In genomic region chr12:112169240-112169639, GRCm38 (mm10) we compare ENCODE assay signal across 10 mouse cellular contexts. TPM values are rescaled to one million over a fixed set of nuclear protein-coding genes. Genes with fewer than 3 reads are reported as not detected.
DNase-seq lines count a peak whose midpoint lies in the region; ATAC-seq lines count a peak whose summit lies in the region.
"Had no signal": no experiment of that assay in that cellular context is flagged by ENCODE, and none has a peak within 500 bp of the region (broad histone marks: within the 10 kb centered on the region; RNA-seq: fewer than 3 reads in every experiment).

No protein-coding gene starts in this region.

- WGBS in hindbrain, embryonic 13.5 days: 61% methylated on average over 5 of the region's 5 CpGs
- WGBS in hindbrain, embryonic 14.5 days: 61% methylated on average over 5 of the region's 5 CpGs
- whole genome bisulfite sequencing in heart, embryonic 16.5 days: 50% methylated on average over 5 of the region's 5 CpGs
- 47% methylated on average over 5 of the region's 5 CpGs for WGBS in lung, embryonic 15.5 days

- H3K4me1 ChIP-seq in hindbrain, embryonic 13.5 days (replicated peaks): peaks cover 72% of the 10 kb centered on the region
- H3K4me1 ChIP-seq in hindbrain, embryonic 14.5 days (replicated peaks; ENCODE audit: control insufficient read depth, insufficient read depth, low read length): peaks cover 28% of the 10 kb centered on the region
- peaks cover 17% of the 10 kb centered on the region for H3K4me1 ChIP-seq in heart, embryonic 16.5 days (ENCODE audit: control insufficient read depth, insufficient read depth, low read length)
- H3K4me1 ChIP-seq in lung, embryonic 15.5 days: peaks cover 6% of the 10 kb centered on the region

- 0 out of 2 replicates have a peak overlapping the region, but pooled peaks have one; percentile 8 for H3K9ac ChIP-seq in hindbrain, embryonic 13.5 days
- no peak overlapping the region for H3K9ac ChIP-seq in hindbrain, embryonic 14.5 days
- no peak overlapping the region for H3K9ac ChIP-seq in heart, embryonic 16.5 days (ENCODE audit: low read length)
- no peak overlapping the region for H3K9ac ChIP-seq in lung, embryonic 15.5 days

- H3K4me2 ChIP-seq in hindbrain, embryonic 13.5 days: no peak overlapping the region
- no peak overlapping the region for H3K4me2 ChIP-seq in hindbrain, embryonic 14.5 days (replicated peaks)
- no peak overlapping the region for H3K4me2 ChIP-seq in heart, embryonic 16.5 days (ENCODE audit: low read depth, low read length)
- H3K4me2 ChIP-seq in lung, embryonic 15.5 days: no peak overlapping the region

- no peak for DNase-seq in hindbrain, embryonic 14.5 days (ENCODE audit: low spot score)
- peak; percentile 64 for DNase-seq in ZHBTc4 (ENCODE audit: low read depth, low spot score)
- DNase-seq in right cerebral cortex, postnatal 14 days: no peak
- no peak for DNase-seq in cerebellum, adult 9-11 months
- no peak for DNase-seq in neural tube, embryonic 10.5 days (ENCODE audit: extremely low spot score, low spot score)
- DNase-seq: cerebellum, postnatal 25 days had no signal

- H3K27me3 ChIP-seq in hindbrain, embryonic 13.5 days: peaks cover 29% of the 10 kb centered on the region
- no peaks in the 10 kb centered on the region for H3K27me3 ChIP-seq in hindbrain, embryonic 14.5 days (ENCODE audit: control insufficient read depth, insufficient read depth, low read length)
- H3K27me3 ChIP-seq in heart, embryonic 16.5 days (ENCODE audit: control insufficient read depth, insufficient read depth, low read length): no peaks in the 10 kb centered on the region
- no peaks in the 10 kb centered on the region for H3K27me3 ChIP-seq in lung, embryonic 15.5 days

- H3K4me3 ChIP-seq in hindbrain, embryonic 13.5 days: no peak overlapping the region
- H3K4me3 ChIP-seq in hindbrain, embryonic 14.5 days (replicated peaks; ENCODE audit: low read length): no peak overlapping the region
- H3K4me3 ChIP-seq in heart, embryonic 16.5 days (ENCODE audit: low read length): no peak overlapping the region
- no peak overlapping the region for H3K4me3 ChIP-seq in lung, embryonic 15.5 days

- H3K9me3 ChIP-seq in hindbrain, embryonic 13.5 days: no peaks in the 10 kb centered on the region
- H3K9me3 ChIP-seq in hindbrain, embryonic 14.5 days (ENCODE audit: control insufficient read depth, low read length): no peaks in the 10 kb centered on the region
- no peaks in the 10 kb centered on the region for H3K9me3 ChIP-seq in heart, embryonic 16.5 days (replicated peaks; ENCODE audit: control insufficient read depth, low read length)
- H3K9me3 ChIP-seq in lung, embryonic 15.5 days: no peaks in the 10 kb centered on the region
- H3K9me3 ChIP-seq: G1E had no signal

- H3K27ac ChIP-seq in hindbrain, embryonic 13.5 days: peak overlapping the region; percentile 85; the same call in 1 of the 2 replicates
- H3K27ac ChIP-seq in hindbrain, embryonic 14.5 days: no peak overlapping the region
- H3K27ac ChIP-seq in heart, embryonic 16.5 days (ENCODE audit: low read length): no peak overlapping the region
- H3K27ac ChIP-seq in lung, embryonic 15.5 days: no peak overlapping the region

- no peak for ATAC-seq in hindbrain, embryonic 13.5 days (ENCODE audit: low FRiP score)
- ATAC-seq in hindbrain, embryonic 14.5 days (ENCODE audit: low FRiP score): no peak
- ATAC-seq in heart, embryonic 16.5 days (replicated peaks; ENCODE audit: extremely low read depth, insufficient read depth, low FRiP score): peak; percentile 52; the same call in 1 of the 2 replicates
- peak; percentile 33; the same call in 1 of the 2 replicates for ATAC-seq in lung, embryonic 15.5 days (ENCODE audit: borderline replicate concordance, extremely low read depth, low FRiP score, low TSS enrichment)

- peaks cover 3% of the 10 kb centered on the region for H3K36me3 ChIP-seq in hindbrain, embryonic 13.5 days
- H3K36me3 ChIP-seq in hindbrain, embryonic 14.5 days (replicated peaks; ENCODE audit: control insufficient read depth, insufficient read depth): peaks cover 14% of the 10 kb centered on the region
- H3K36me3 ChIP-seq in heart, embryonic 16.5 days (ENCODE audit: control insufficient read depth, insufficient read depth): no peaks in the 10 kb centered on the region
- H3K36me3 ChIP-seq in lung, embryonic 15.5 days: no peaks in the 10 kb centered on the region
- H3K36me3 ChIP-seq: G1E had no signal

RNA-seq across cellular contexts. Expression of gene Kif26a, which starts 23.2 kb away (rescaled TPM):
- 3.8 and 4.4 TPM in 2 replicates for polyA plus RNA-seq in hindbrain, embryonic 13.5 days (2015; fragmentation: Nextera tagmentation; extraction: Ambion mirVana)
- polyA plus RNA-seq in hindbrain, embryonic 14.5 days (2014; fragmentation: Nextera tagmentation; extraction: Ambion mirVana): 3.1 and 3.4 TPM in 2 replicates
- polyA plus RNA-seq in heart, embryonic 16.5 days (2015; fragmentation: Nextera tagmentation; extraction: Ambion mirVana): 2.1 and 2.8 TPM in 2 replicates
- 3.0 and 3.2 TPM in 2 replicates for polyA plus RNA-seq in lung, embryonic 15.5 days (2015; fragmentation: Nextera tagmentation; extraction: Ambion mirVana)
- polyA plus RNA-seq: G1E had no signal

Comparison
In these comparisons a context has a peak if more than half of its experiments do, and no peak if none do; other contexts are left out.
1. ATAC-seq: peak in heart, embryonic 16.5 days (single experiment) and lung, embryonic 15.5 days (single experiment); none in hindbrain, embryonic 13.5 days (single experiment) and hindbrain, embryonic 14.5 days (single experiment).